10 mouse cellular contexts compared by ENCODE assay signal in the genomic region with DNA sequence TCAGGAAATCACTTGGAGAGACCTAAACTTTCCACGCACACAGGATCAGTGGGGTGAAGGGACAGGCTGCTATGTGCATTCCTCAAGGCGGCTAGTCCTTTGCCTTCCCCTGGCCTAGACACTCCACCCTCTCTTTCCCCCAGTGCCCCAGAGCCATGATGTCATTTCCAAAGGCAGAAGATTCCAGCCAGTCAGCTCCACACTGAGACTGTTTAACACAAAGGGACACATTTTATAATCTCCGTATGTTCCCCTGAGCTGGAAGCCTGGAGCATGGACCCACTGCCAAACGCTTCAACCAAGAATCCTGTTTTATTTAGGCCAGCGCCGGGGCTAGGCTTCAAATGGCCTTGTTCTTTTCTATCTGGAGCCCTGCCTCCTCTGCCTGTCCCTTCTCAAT.
DNase-seq lines count a peak whose midpoint lies in the region; ATAC-seq and TF ChIP-seq lines count a peak whose summit lies in the region.
"Had no signal": no experiment of that assay in that cellular context is flagged by ENCODE, and none has a peak within 500 bp of the region (broad histone marks: within the 10 kb centered on the region; RNA-seq: fewer than 3 reads in every experiment).

No protein-coding gene starts in this region.

- H3K4me2 ChIP-seq in heart, embryonic 16.5 days (ENCODE audit: low read depth, low read length), result no peak overlapping the region
- no peak overlapping the region for H3K4me2 ChIP-seq in liver, postnatal 0 days (ENCODE audit: low read depth, low read length)
- H3K4me2 ChIP-seq: lung, embryonic 15.5 days had no signal

- H3K4me1 ChIP-seq in heart, embryonic 16.5 days (ENCODE audit: control insufficient read depth, insufficient read depth, low read length), result peaks cover 6% of the 10 kb centered on the region; the same call in 1 of the 2 replicates
- no peaks in the 10 kb centered on the region for H3K4me1 ChIP-seq in liver, postnatal 0 days (ENCODE audit: insufficient read depth)
- H3K4me1 ChIP-seq: lung, embryonic 15.5 days had no signal

- H3K9ac ChIP-seq in heart, embryonic 16.5 days (ENCODE audit: low read length), result no peak overlapping the region
- no peak overlapping the region for H3K9ac ChIP-seq in liver, postnatal 0 days (replicated peaks)
- H3K9ac ChIP-seq: lung, embryonic 15.5 days had no signal

- peak; percentile 59; the same call in 1 of the 2 replicates for ATAC-seq in heart, embryonic 16.5 days (replicated peaks; ENCODE audit: extremely low read depth, insufficient read depth, low FRiP score)
- ATAC-seq in liver, postnatal 0 days, result no peak

- 51% methylated on average over 6 of the region's 6 CpGs for WGBS in heart, embryonic 16.5 days
- WGBS in liver, postnatal 0 days (ENCODE audit: insufficient replicate concordance), result 75% methylated on average over 6 of the region's 6 CpGs

- H3K27me3 ChIP-seq in heart, embryonic 16.5 days (ENCODE audit: control insufficient read depth, insufficient read depth, low read length), result no peaks in the 10 kb centered on the region; the same call in 1 of the 2 replicates
- H3K27me3 ChIP-seq in liver, postnatal 0 days (ENCODE audit: insufficient read depth, low read length), result no peaks in the 10 kb centered on the region
- H3K27me3 ChIP-seq: lung, embryonic 15.5 days had no signal

- H3K36me3 ChIP-seq in heart, embryonic 16.5 days (ENCODE audit: control insufficient read depth, insufficient read depth), result no peaks in the 10 kb centered on the region
- H3K36me3 ChIP-seq in liver, postnatal 0 days (replicated peaks; ENCODE audit: insufficient read depth, low read length), result no peaks in the 10 kb centered on the region
- H3K36me3 ChIP-seq: lung, embryonic 15.5 days had no signal

- no peak for TF ChIP-seq CTCF in liver, postnatal 0 days (IDR thresholded peaks at IDR 0.05; ENCODE audit: low read depth)

- intact Hi-C loops in heart, postnatal 36 days (cut with DNase I), result no loop called here

- DNase-seq in heart, adult 11 months, result peak; percentile 94
- DNase-seq in heart, postnatal 36 days, result no peak
- DNase-seq in urinary bladder, postnatal 14 days (ENCODE audit: low spot score), result peak; percentile 37
- DNase-seq in urinary bladder, adult 18-20 months (ENCODE audit: low spot score in 2 of 2), result no peak
- no peak for DNase-seq in thymus, postnatal 0 days (ENCODE audit: low spot score)
- no peak for DNase-seq in liver, postnatal 0 days
- DNase-seq in thymus, postnatal 36 days, result no peak
- DNase-seq: kidney, postnatal 25 days had no signal

- no peak overlapping the region for H3K4me3 ChIP-seq in heart, embryonic 16.5 days (ENCODE audit: low read length)
- no peak overlapping the region for H3K4me3 ChIP-seq in liver, postnatal 0 days (ENCODE audit: low read depth, low read length)
- H3K4me3 ChIP-seq: lung, embryonic 15.5 days had no signal

- 0 out of 2 replicates have a peak overlapping the region, but pooled peaks have one; percentile 19 for H3K27ac ChIP-seq in heart, embryonic 16.5 days (ENCODE audit: low read length)
- no peak overlapping the region for H3K27ac ChIP-seq in liver, postnatal 0 days (ENCODE audit: low read depth)
- H3K27ac ChIP-seq: lung, embryonic 15.5 days had no signal

- TF ChIP-seq EP300 in liver, postnatal 0 days (IDR thresholded peaks at IDR 0.05; ENCODE audit: low read depth), result no peak

- no peaks in the 10 kb centered on the region for H3K9me3 ChIP-seq in heart, embryonic 16.5 days (replicated peaks; ENCODE audit: control insufficient read depth, low read length)
- H3K9me3 ChIP-seq in liver, postnatal 0 days (ENCODE audit: low read length), result no peaks in the 10 kb centered on the region
- H3K9me3 ChIP-seq: lung, embryonic 15.5 days had no signal

Comparison
In these comparisons a context has a peak if more than half of its experiments do, and no peak if none do; other contexts are left out.
1. DNase-seq: peak in heart, adult 11 months (single experiment) and urinary bladder, postnatal 14 days (single experiment); none in heart, postnatal 36 days (0 of 2), urinary bladder, adult 18-20 months (0 of 2), thymus, postnatal 0 days (single experiment), liver, postnatal 0 days (single experiment) and thymus, postnatal 36 days (0 of 2).